Mouse (Mus musculus) kidney, adult 2 months (tissue): ENCODE data around the gene Pls1.

Experiments
- CTCF ChIP-seq: fragments of 200-500 bp; conservative IDR thresholded peaks from 2 replicates; pipeline ENCODE4 v1.5.1; 2011; ENCODE audit warnings: low read depth, mild to moderate bottlenecking, control low read depth, low read length, moderate library complexity, mixed read lengths; ENCODE audit not compliant: insufficient read depth, insufficient read length
- POLR2A ChIP-seq: fragments of 200-500 bp; IDR thresholded peaks from one replicate; pipeline ENCODE4 v1.6.1; 2011; ENCODE audit warnings: low read depth, low read length, control low read depth

DNA sequence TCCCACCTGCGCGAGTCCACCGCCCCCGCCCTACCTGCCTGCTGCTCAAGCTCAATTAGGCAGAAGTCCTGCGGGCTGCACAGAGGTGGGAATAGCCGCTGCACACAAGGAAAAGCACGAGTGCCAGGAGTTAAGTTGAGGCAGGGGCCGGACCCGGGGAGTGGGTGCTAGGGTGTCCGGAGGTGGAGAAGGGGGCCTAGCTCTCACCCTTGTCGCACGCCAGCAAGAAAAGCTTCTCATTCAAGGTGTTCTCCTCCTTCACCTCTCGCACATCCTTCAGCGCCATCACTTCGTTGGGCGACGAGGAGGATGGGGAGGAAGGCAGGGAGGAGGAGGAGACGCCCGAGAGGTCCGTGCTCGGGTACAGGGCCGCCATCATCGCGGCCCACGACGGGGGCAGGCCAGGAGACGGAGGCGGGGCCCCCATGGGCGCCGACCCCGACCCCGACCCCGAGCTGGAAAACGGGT, 95.6 kb downstream of the Pls1 start:
- TF ChIP-seq CTCF (no peak), POLR2A (no peak)
